Mouse (Mus musculus): Measurements from ENCODE around the gene Lrrc23. TPM values are rescaled to one million over a fixed set of nuclear protein-coding genes. Genes with fewer than 3 reads are reported as not detected.

The Lrrc23 gene
- polyA plus RNA-seq, 1 experiment from 2014 or later = 0.36 TPM

GRCm38 (mm10) chr6:124759259-124759658, 20.3 kb downstream of the Lrrc23 start:
- H3K9me3 ChIP-seq = no peaks in the 10 kb centered on the region
- H3K27me3 ChIP-seq = 0 out of 2 replicates have a peak, but pooled peaks cover 4% of the 10 kb centered on the region
- peaks cover 37% of the 10 kb centered on the region for H3K4me1 ChIP-seq
- H3K27ac ChIP-seq = peak overlapping the region; percentile 99
- H3K9ac ChIP-seq = no peak overlapping the region
- WGBS = 3% methylated on average over 5 of the region's 5 CpGs
- no peak for ATAC-seq (ENCODE audit: insufficient number of reproducible peaks, low FRiP score, low TSS enrichment, low read depth)
- peak overlapping the region; percentile 58; the same call in 1 of the 2 replicates for H3K4me2 ChIP-seq
- H3K36me3 ChIP-seq = 0 out of 2 replicates have a peak, but pooled peaks cover 2% of the 10 kb centered on the region
- peak overlapping the region; percentile 3 for H3K4me3 ChIP-seq

GRCm38 (mm10) chr6:124758849-124759232, 20.7 kb downstream of the Lrrc23 start:
- H3K4me3 ChIP-seq = peak overlapping the region; percentile 3
- H3K27ac ChIP-seq = peak overlapping the region; percentile 99
- peak overlapping the region; percentile 58; the same call in 1 of the 2 replicates for H3K4me2 ChIP-seq
- no peak overlapping the region for H3K9ac ChIP-seq
- ATAC-seq (ENCODE audit: insufficient number of reproducible peaks, low FRiP score, low TSS enrichment, low read depth) = no peak
- H3K36me3 ChIP-seq = peaks cover 2% of the 10 kb centered on the region; the same call in 1 of the 2 replicates
- H3K9me3 ChIP-seq = no peaks in the 10 kb centered on the region
- 41% methylated on average over 2 of the region's 2 CpGs for WGBS
- 0 out of 2 replicates have a peak, but pooled peaks cover 4% of the 10 kb centered on the region for H3K27me3 ChIP-seq
- peaks cover 42% of the 10 kb centered on the region for H3K4me1 ChIP-seq

GRCm38 (mm10) chr6:124757909-124758848, 21.3 kb downstream of the Lrrc23 start:
- H3K4me2 ChIP-seq = peak overlapping the region; percentile 58
- H3K4me1 ChIP-seq = peaks cover 48% of the 10 kb centered on the region
- peak overlapping the region; percentile 78 for H3K4me3 ChIP-seq
- 37% methylated on average over 5 of the region's 5 CpGs for WGBS
- peak overlapping the region; percentile 98 for H3K9ac ChIP-seq
- H3K9me3 ChIP-seq = no peaks in the 10 kb centered on the region
- no peaks in the 10 kb centered on the region for H3K27me3 ChIP-seq
- peak; percentile 4; the same call in 1 of the 2 replicates for ATAC-seq (ENCODE audit: insufficient number of reproducible peaks, low FRiP score, low TSS enrichment, low read depth)
- H3K27ac ChIP-seq = peak overlapping the region; percentile 99
- H3K36me3 ChIP-seq = peaks cover 5% of the 10 kb centered on the region

GRCm38 (mm10) chr6:124757351-124757880, 22.1 kb downstream of the Lrrc23 start:
- ATAC-seq (ENCODE audit: insufficient number of reproducible peaks, low FRiP score, low TSS enrichment, low read depth) = no peak
- 6% methylated on average over 5 of the region's 5 CpGs for WGBS
- peak overlapping the region; percentile 99 for H3K27ac ChIP-seq
- no peaks in the 10 kb centered on the region for H3K9me3 ChIP-seq
- H3K9ac ChIP-seq = peak overlapping the region; percentile 98
- peaks cover 3% of the 10 kb centered on the region for H3K36me3 ChIP-seq
- peak overlapping the region; percentile 78 for H3K4me3 ChIP-seq
- H3K4me1 ChIP-seq = peaks cover 48% of the 10 kb centered on the region
- H3K4me2 ChIP-seq = peak overlapping the region; percentile 58
- H3K27me3 ChIP-seq = no peaks in the 10 kb centered on the region

GRCm38 (mm10) chr6:124756652-124757350, 22.7 kb downstream of the Lrrc23 start:
- peaks cover 3% of the 10 kb centered on the region for H3K36me3 ChIP-seq
- H3K9ac ChIP-seq = peak overlapping the region; percentile 98
- under 1% methylated on average over 42 of the region's 54 CpGs for WGBS
- H3K27ac ChIP-seq = peak overlapping the region; percentile 99
- H3K4me1 ChIP-seq = peaks cover 48% of the 10 kb centered on the region
- H3K27me3 ChIP-seq = no peaks in the 10 kb centered on the region
- H3K4me3 ChIP-seq = peak overlapping the region; percentile 78
- peak; percentile 83 for ATAC-seq (ENCODE audit: insufficient number of reproducible peaks, low FRiP score, low TSS enrichment, low read depth)
- no peaks in the 10 kb centered on the region for H3K9me3 ChIP-seq
- H3K4me2 ChIP-seq = peak overlapping the region; percentile 58

- ATAC-seq (ENCODE audit: insufficient number of reproducible peaks, low FRiP score, low TSS enrichment, low read depth) = peak; percentile 59
- under 1% methylated on average over 54 of the region's 100 CpGs for WGBS
- Histone ChIP-seq H3K27ac (peak within 1 kb of the TSS; percentile 99), H3K9ac (peak within 1 kb of the TSS; percentile 98), H3K4me2 (peak within 1 kb of the TSS; percentile 62), H3K4me1 (peaks cover 48% of the 10 kb centered on the region), H3K4me3 (peak within 1 kb of the TSS; percentile 78), H3K36me3 (peaks cover 7% of the 10 kb centered on the region), H3K27me3 (no peaks in the 10 kb centered on the region), H3K9me3 (no peaks in the 10 kb centered on the region)
Measured at GRCm38 (mm10) chr6:124755831-124756595, 23.5 kb downstream of the Lrrc23 start, which contains the start of the genes Gm45234 and Atn1. Gene Gm45234, minus strand, starts transcription at chr6:124756021. Gene Atn1, minus strand, starts transcription at chr6:124756524.

GRCm38 (mm10) chr6:124755306-124755705, 24.2 kb downstream of the Lrrc23 start:
- 0% methylated on average over 3 of the region's 3 CpGs for WGBS
- H3K36me3 ChIP-seq = peaks cover 7% of the 10 kb centered on the region
- ATAC-seq (ENCODE audit: insufficient number of reproducible peaks, low FRiP score, low TSS enrichment, low read depth) = no peak
- H3K9ac ChIP-seq = peak overlapping the region; percentile 98
- H3K27me3 ChIP-seq = no peaks in the 10 kb centered on the region
- H3K9me3 ChIP-seq = no peaks in the 10 kb centered on the region
- peak overlapping the region; percentile 78 for H3K4me3 ChIP-seq
- peak overlapping the region; percentile 62 for H3K4me2 ChIP-seq
- peak overlapping the region; percentile 99 for H3K27ac ChIP-seq
- H3K4me1 ChIP-seq = peaks cover 48% of the 10 kb centered on the region

GRCm38 (mm10) chr6:124753861-124754260, 25.7 kb downstream of the Lrrc23 start:
- H3K36me3 ChIP-seq = peaks cover 19% of the 10 kb centered on the region
- no peak overlapping the region for H3K4me3 ChIP-seq
- peaks cover 41% of the 10 kb centered on the region for H3K4me1 ChIP-seq
- 83% methylated on average over 2 of the region's 2 CpGs for WGBS
- no peak overlapping the region for H3K9ac ChIP-seq
- no peak for ATAC-seq (ENCODE audit: insufficient number of reproducible peaks, low FRiP score, low TSS enrichment, low read depth)
- no peaks in the 10 kb centered on the region for H3K27me3 ChIP-seq
- no peak overlapping the region for H3K27ac ChIP-seq
- no peaks in the 10 kb centered on the region for H3K9me3 ChIP-seq
- H3K4me2 ChIP-seq = no peak overlapping the region

GRCm38 (mm10) chr6:124750405-124750804, 29.1 kb downstream of the Lrrc23 start:
- H3K4me2 ChIP-seq = no peak overlapping the region
- H3K4me1 ChIP-seq = peaks cover 39% of the 10 kb centered on the region
- 80% methylated on average over 8 of the region's 8 CpGs for WGBS
- no peak overlapping the region for H3K27ac ChIP-seq
- no peak overlapping the region for H3K4me3 ChIP-seq
- no peak for ATAC-seq (ENCODE audit: insufficient number of reproducible peaks, low FRiP score, low TSS enrichment, low read depth)
- no peaks in the 10 kb centered on the region for H3K9me3 ChIP-seq
- peaks cover 43% of the 10 kb centered on the region for H3K36me3 ChIP-seq
- no peak overlapping the region for H3K9ac ChIP-seq
- no peaks in the 10 kb centered on the region for H3K27me3 ChIP-seq

- H3K9me3 ChIP-seq = no peaks in the 10 kb centered on the region
- peaks cover 31% of the 10 kb centered on the region for H3K4me1 ChIP-seq
- H3K4me3 ChIP-seq = peak overlapping the region; percentile 53
- peak overlapping the region; percentile 94 for H3K4me2 ChIP-seq
- 87% methylated on average over 7 of the region's 7 CpGs for WGBS
- H3K36me3 ChIP-seq = peaks cover 65% of the 10 kb centered on the region
- no peak for ATAC-seq (ENCODE audit: insufficient number of reproducible peaks, low FRiP score, low TSS enrichment, low read depth)
- H3K9ac ChIP-seq = no peak overlapping the region
- peak overlapping the region; percentile 88 for H3K27ac ChIP-seq
- H3K27me3 ChIP-seq = no peaks in the 10 kb centered on the region
Measured at GRCm38 (mm10) chr6:124746654-124747632, 32.6 kb downstream of the Lrrc23 start.
